In the genomic region with DNA sequence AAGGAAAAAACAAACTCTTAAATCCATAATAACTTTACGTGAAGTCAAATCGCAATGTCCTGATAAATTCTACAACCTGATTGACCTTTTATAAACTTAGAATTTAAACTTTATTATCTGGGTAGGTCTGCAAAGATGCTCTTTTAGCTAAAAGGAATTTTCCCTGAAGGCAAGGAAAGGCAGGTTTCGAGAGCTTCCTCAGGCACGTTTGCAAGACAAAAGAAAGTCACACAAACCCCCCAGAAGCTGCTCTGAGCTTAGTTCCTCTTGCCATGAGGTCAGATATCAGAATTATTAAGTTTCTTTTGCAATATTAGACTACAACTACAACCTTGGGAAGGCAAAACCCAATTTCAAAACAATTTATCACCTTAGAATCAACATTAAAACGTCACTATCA, we compare ENCODE assay signal across 4 mouse cellular contexts.
DNase-seq lines count a peak whose midpoint lies in the region; TF ChIP-seq lines count a peak whose summit lies in the region.
"Not testable (repeated sequence)": the region's sequence is repeated elsewhere in the genome, so short reads cannot be mapped to it uniquely, and the experiment has no call there.

No protein-coding gene starts in this region.

- H3K9me3 ChIP-seq in ES-Bruce4 (replicated peaks; ENCODE audit: control insufficient read depth, insufficient read depth, low read length, poor library complexity, severe bottlenecking) = not testable (repeated sequence)

- DNase-seq in ES-CJ7 (ENCODE audit: low read depth, low spot score) = peak; percentile 82
- DNase-seq in R1 (ENCODE audit: low read depth, low spot score) = peak; percentile 76
- DNase-seq in ZHBTc4 (ENCODE audit: low read depth, low spot score) = peak; percentile 30

- not testable (repeated sequence) for TF ChIP-seq POLR2A in ES-Bruce4 (IDR thresholded peaks at IDR 0.05; ENCODE audit: insufficient read depth, low read length)

- not testable (repeated sequence) for H3K4me3 ChIP-seq in ES-Bruce4 (ENCODE audit: low read depth, low read length)

- not testable (repeated sequence) for H3K27ac ChIP-seq in ES-Bruce4 (ENCODE audit: insufficient read depth, low read length)

- TF ChIP-seq EP300 in ES-Bruce4 (IDR thresholded peaks at IDR 0.05; ENCODE audit: insufficient read depth, low read depth, low read length) = peak; percentile 64; the same call in 1 of the 2 replicates

- not testable (repeated sequence) for H3K4me1 ChIP-seq in ES-Bruce4 (ENCODE audit: control insufficient read depth, insufficient read depth, low read length)

- not testable (repeated sequence) for TF ChIP-seq CTCF in ES-Bruce4 (IDR thresholded peaks at IDR 0.05; ENCODE audit: low read depth, low read length)

- not testable (repeated sequence) for H3K27me3 ChIP-seq in ES-Bruce4 (ENCODE audit: control insufficient read depth, insufficient read depth, low read length, poor library complexity, severe bottlenecking)

- not testable (repeated sequence) for H3K9ac ChIP-seq in ES-Bruce4 (ENCODE audit: low read depth, poor library complexity, severe bottlenecking)

- H3K36me3 ChIP-seq in ES-Bruce4 (ENCODE audit: control insufficient read depth, insufficient read depth, low read length, poor library complexity, severe bottlenecking) = not testable (repeated sequence)

Comparison
In these comparisons a context has a peak if more than half of its experiments do, and no peak if none do; other contexts are left out.
1. DNase-seq: peak in every context shown above with its lines; median percentile 82 in ES-CJ7; 76 in R1; 30 in ZHBTc4.